Comparison of ENCODE assay signal across 7 mouse cellular contexts in the genomic region with DNA sequence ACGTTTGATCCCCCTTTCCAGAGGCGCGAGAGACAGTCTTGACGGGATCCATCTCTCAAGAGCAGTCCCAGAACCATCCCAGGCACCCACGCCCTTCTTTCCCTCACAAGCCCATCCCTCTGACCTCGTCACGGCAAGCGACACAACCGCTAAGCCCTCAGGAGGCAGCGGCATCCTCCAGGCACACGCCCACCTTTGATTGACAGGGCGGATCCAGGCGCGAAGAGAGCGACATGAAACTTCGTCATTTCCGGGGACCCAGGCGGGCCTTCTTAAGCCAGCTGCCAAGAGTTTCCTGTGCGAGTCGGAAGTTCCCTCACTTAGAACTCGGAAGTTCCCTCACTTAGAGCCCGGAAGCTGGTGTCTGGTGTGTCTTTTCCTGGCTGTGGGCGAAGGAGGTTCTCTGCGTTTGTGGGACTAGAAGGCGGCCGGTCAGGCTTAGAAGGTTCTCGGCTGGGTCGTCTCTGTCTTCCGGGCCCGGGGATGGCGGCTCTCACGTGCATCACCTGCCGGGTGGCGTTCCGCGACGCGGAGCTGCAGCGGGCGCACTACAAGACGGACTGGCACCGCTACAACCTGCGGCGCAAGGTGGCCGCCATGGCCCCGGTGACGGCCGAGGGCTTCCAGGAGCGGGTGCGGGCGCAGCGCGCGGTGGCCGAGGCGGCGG. TPM values are rescaled to one million over a fixed set of nuclear protein-coding genes. Genes with fewer than 3 reads are reported as not detected.
DNase-seq lines count a peak whose midpoint lies in the region; ATAC-seq lines count a peak whose summit lies in the region.

A gene (plus strand): TSS at position 300 of the 667 bp plus-strand sequence.

- peak; percentile 98 for ATAC-seq in embryonic facial prominence, embryonic 12.5 days (ENCODE audit: insufficient number of reproducible peaks, insufficient read depth, low FRiP score, low TSS enrichment)
- ATAC-seq in limb, embryonic 11.5 days (ENCODE audit: insufficient number of reproducible peaks, low FRiP score, low TSS enrichment, low read depth) = peak; percentile 96
- ATAC-seq in midbrain, embryonic 14.5 days (ENCODE audit: low FRiP score, low TSS enrichment) = peak; percentile 97

- H3K27me3 ChIP-seq in embryonic facial prominence, embryonic 12.5 days = no peaks in the 10 kb centered on the region
- H3K27me3 ChIP-seq in limb, embryonic 11.5 days (ENCODE audit: control insufficient read depth, insufficient read depth, low read length) = no peaks in the 10 kb centered on the region
- H3K27me3 ChIP-seq in midbrain, embryonic 14.5 days (ENCODE audit: control insufficient read depth, insufficient read depth, low read length) = no peaks in the 10 kb centered on the region

- peak within 1 kb of the TSS; percentile 99 for H3K4me3 ChIP-seq in embryonic facial prominence, embryonic 12.5 days
- peak within 1 kb of the TSS; percentile 95 for H3K4me3 ChIP-seq in limb, embryonic 11.5 days (ENCODE audit: low read depth, low read length)
- peak within 1 kb of the TSS; percentile 93 for H3K4me3 ChIP-seq in midbrain, embryonic 14.5 days (replicated peaks; ENCODE audit: low read depth, low read length)

- peaks cover 16% of the 10 kb centered on the region for H3K4me1 ChIP-seq in embryonic facial prominence, embryonic 12.5 days
- H3K4me1 ChIP-seq in limb, embryonic 11.5 days (ENCODE audit: control insufficient read depth, insufficient read depth, low read length) = peaks cover 9% of the 10 kb centered on the region; the same call in 1 of the 2 replicates
- peaks cover 14% of the 10 kb centered on the region for H3K4me1 ChIP-seq in midbrain, embryonic 14.5 days (ENCODE audit: control insufficient read depth, insufficient read depth, low read length)

- under 1% methylated on average over 57 of the region's 57 CpGs for WGBS in embryonic facial prominence, embryonic 12.5 days
- under 1% methylated on average over 57 of the region's 57 CpGs for WGBS in limb, embryonic 11.5 days
- under 1% methylated on average over 57 of the region's 57 CpGs for WGBS in midbrain, embryonic 14.5 days

- H3K27ac ChIP-seq in embryonic facial prominence, embryonic 12.5 days = peak within 1 kb of the TSS; percentile 92
- peak within 1 kb of the TSS; percentile 60 for H3K27ac ChIP-seq in limb, embryonic 11.5 days (replicated peaks; ENCODE audit: low read depth, low read length)
- H3K27ac ChIP-seq in midbrain, embryonic 14.5 days (replicated peaks; ENCODE audit: low read depth, low read length) = peak within 1 kb of the TSS; percentile 89

- H3K9me3 ChIP-seq in embryonic facial prominence, embryonic 12.5 days = no peaks in the 10 kb centered on the region
- H3K9me3 ChIP-seq in limb, embryonic 11.5 days (ENCODE audit: control insufficient read depth, low read length) = no peaks in the 10 kb centered on the region
- no peaks in the 10 kb centered on the region for H3K9me3 ChIP-seq in midbrain, embryonic 14.5 days (ENCODE audit: control insufficient read depth, low read length)

- DNase-seq in adrenal gland, postnatal 25 days = peak; percentile 89
- DNase-seq in heart, adult 11 months = peak; percentile 100
- peak; percentile 92 for DNase-seq in kidney, adult 18-20 months
- peak; percentile 95 for DNase-seq in limb, embryonic 11.5 days (ENCODE audit: low spot score)
- peak; percentile 99 for DNase-seq in midbrain, embryonic 14.5 days
- peak; percentile 83 to 86 for DNase-seq in spleen, adult 18-20 months

- peaks cover 18% of the 10 kb centered on the region for H3K36me3 ChIP-seq in embryonic facial prominence, embryonic 12.5 days
- H3K36me3 ChIP-seq in limb, embryonic 11.5 days (ENCODE audit: control insufficient read depth, insufficient read depth, low read length) = 0 out of 2 replicates have a peak, but pooled peaks cover 2% of the 10 kb centered on the region
- H3K36me3 ChIP-seq in midbrain, embryonic 14.5 days (ENCODE audit: control insufficient read depth, insufficient read depth, low read length) = peaks cover 21% of the 10 kb centered on the region

- peak within 1 kb of the TSS; percentile 93 for H3K4me2 ChIP-seq in embryonic facial prominence, embryonic 12.5 days (replicated peaks)
- peak within 1 kb of the TSS; percentile 88 for H3K4me2 ChIP-seq in limb, embryonic 11.5 days (ENCODE audit: low read depth, severe bottlenecking)
- peak within 1 kb of the TSS; percentile 98 for H3K4me2 ChIP-seq in midbrain, embryonic 14.5 days (ENCODE audit: low read length)

- H3K9ac ChIP-seq in embryonic facial prominence, embryonic 12.5 days = peak within 1 kb of the TSS; percentile 96
- peak within 1 kb of the TSS; percentile 84 for H3K9ac ChIP-seq in limb, embryonic 11.5 days (ENCODE audit: low read length)
- H3K9ac ChIP-seq in midbrain, embryonic 14.5 days (replicated peaks; ENCODE audit: low read length) = peak within 1 kb of the TSS; percentile 86

RNA-seq across cellular contexts. Expression of the gene that starts here (rescaled TPM):
- 36.5 and 42.5 TPM in 2 replicates for total RNA-seq in adrenal gland, postnatal 25 days (2021)
- polyA plus RNA-seq in embryonic facial prominence, embryonic 12.5 days (2016; fragmentation: Nextera tagmentation; extraction: Ambion mirVana) = 38.2 and 40.6 TPM in 2 replicates
- polyA plus RNA-seq in limb, embryonic 11.5 days (2014; fragmentation: Nextera tagmentation; extraction: Ambion mirVana) = 34.4 and 37.2 TPM in 2 replicates
- polyA plus RNA-seq in midbrain, embryonic 14.5 days (2014; fragmentation: Nextera tagmentation; extraction: Ambion mirVana) = 30.2 and 37.0 TPM in 2 replicates

Comparison
In these comparisons a context has a peak if more than half of its experiments do, and no peak if none do; other contexts are left out.
1. Peak in every context shown above with its lines: DNase-seq, ATAC-seq, H3K4me3 ChIP-seq and H3K27ac ChIP-seq.